Mouse (Mus musculus) embryonic facial prominence, embryonic 13.5 days (tissue): ENCODE measurements at regions not wholly inside any gene's neighbourhood (a gene's known extent, or its start where the extent isn't known, plus 50 kb on each side); places are given as distances from the start of the nearest gene placed in this dataset.

Source experiments
- ATAC-seq: fragments of 200-750 bp; cut with Nextera tagmentation; 2 replicates; pipeline ENCODE4 v1.8.0; 2017; ENCODE audit warnings: low read depth; ENCODE audit not compliant: insufficient number of reproducible peaks, insufficient read depth, low FRiP score, low TSS enrichment
- H3K27ac ChIP-seq: fragments of 300-500 bp; sonication (generic); 2 replicates; pipeline ENCODE4 v1.5.1; 2015; ENCODE audit warnings: moderate library complexity, mild to moderate bottlenecking, inconsistent platforms
- H3K27me3 ChIP-seq: fragments of 300-500 bp; sonication (generic); 2 replicates; pipeline ENCODE4 v1.6.1; 2015; ENCODE audit warnings: mild to moderate bottlenecking, inconsistent platforms
- H3K36me3 ChIP-seq: fragments of 300-500 bp; sonication (generic); 2 replicates; pipeline ENCODE4 v1.6.1; 2015; ENCODE audit warnings: mild to moderate bottlenecking, inconsistent platforms
- H3K4me1 ChIP-seq: fragments of 300-500 bp; sonication (generic); 2 replicates; pipeline ENCODE4 v1.6.1; 2015; ENCODE audit warnings: inconsistent platforms
- H3K4me2 ChIP-seq: fragments of 300-500 bp; sonication (generic); 2 replicates; pipeline ENCODE4 v1.6.1; 2015; ENCODE audit warnings: moderate library complexity, mild to moderate bottlenecking, inconsistent platforms
- H3K4me3 ChIP-seq: fragments of 300-500 bp; sonication (generic); 2 replicates; pipeline ENCODE4 v1.5.1; 2015; ENCODE audit warnings: mild to moderate bottlenecking, inconsistent platforms
- H3K9ac ChIP-seq: fragments of 300-500 bp; sonication (generic); 2 replicates; pipeline ENCODE4 v1.6.1; 2015; ENCODE audit warnings: mild to moderate bottlenecking, inconsistent platforms
- H3K9me3 ChIP-seq: fragments of 300-500 bp; sonication (generic); 2 replicates; pipeline ENCODE4 v1.6.1; 2016; ENCODE audit warnings: inconsistent platforms
- WGBS: fragments of 180-500 bp; shearing (Covaris S2); methylation state at CpG from one replicate; pipeline ENCODE4 v1.1.7; 2015; ENCODE audit warnings: mixed read lengths; 5-methylcytosine and 5-hydroxymethylcytosine counted together

DNA sequence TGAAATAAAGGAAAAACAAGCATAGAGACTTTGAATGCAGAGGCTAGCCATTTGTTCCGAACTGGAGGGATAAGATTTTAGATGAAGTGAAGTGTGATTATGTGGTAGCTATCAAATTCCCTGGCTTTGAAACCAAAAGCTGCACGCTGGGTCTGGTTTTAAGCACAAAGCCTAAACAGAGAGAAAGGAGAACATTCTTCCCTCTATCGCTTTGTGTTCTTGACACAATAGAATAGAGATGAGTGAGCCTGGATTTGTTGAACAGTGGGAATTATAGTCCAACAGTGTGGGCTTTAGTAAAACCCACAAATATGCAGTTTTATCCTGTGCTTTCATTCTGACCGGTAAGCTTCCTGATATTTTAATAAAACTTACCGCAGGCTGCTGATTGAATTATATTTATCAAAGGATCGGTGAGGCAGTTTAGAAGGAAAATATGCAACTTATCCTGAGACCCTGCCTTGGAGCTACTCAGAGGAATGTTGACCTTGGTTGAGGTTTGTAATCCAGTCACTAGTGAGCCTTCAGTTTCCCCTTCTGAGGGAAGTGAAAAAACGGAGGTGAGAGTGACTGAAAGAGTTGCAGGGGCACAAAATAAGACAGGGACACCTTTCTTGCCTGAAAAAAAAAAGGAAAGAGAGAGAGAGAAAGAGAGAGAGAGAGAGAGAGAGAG, 481.7 kb upstream of the Tenm4 start:
- ATAC-seq, result peak; percentile 62; the same call in 1 of the 2 replicates
- peak overlapping the region; percentile 34 for H3K4me3 ChIP-seq
- WGBS, result 6% methylated on average over 7 of the region's 7 CpGs

DNA sequence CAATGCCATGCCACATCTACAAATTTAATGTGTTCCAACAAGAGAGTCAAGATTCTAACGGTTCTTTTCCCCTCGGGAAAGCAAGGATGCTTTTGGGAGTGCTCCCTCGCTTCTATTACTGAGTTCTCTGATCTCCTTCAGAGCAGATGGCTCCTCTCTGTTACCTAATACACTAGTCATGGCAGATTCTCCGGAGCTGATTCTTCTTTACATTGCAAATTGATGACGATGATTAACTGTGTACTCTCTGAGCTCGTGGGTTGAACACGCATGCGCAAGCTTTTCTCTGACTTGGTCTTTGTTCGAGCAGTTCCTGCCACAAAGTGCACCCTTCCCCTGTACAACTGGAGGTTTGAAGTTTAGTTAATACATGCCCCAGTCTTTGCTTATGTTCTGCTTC, 471.5 kb upstream of the Tenm4 start:
- no peaks in the 10 kb centered on the region for H3K36me3 ChIP-seq
- H3K4me1 ChIP-seq, result no peaks in the 10 kb centered on the region
- H3K27me3 ChIP-seq, result no peaks in the 10 kb centered on the region
- ATAC-seq, result no peak
- H3K4me3 ChIP-seq, result no peak overlapping the region
- H3K27ac ChIP-seq, result no peak overlapping the region
- WGBS, result 65% methylated on average over 9 of the region's 9 CpGs
- H3K4me2 ChIP-seq, result no peak overlapping the region
- H3K9ac ChIP-seq, result no peak overlapping the region
- H3K9me3 ChIP-seq, result no peaks in the 10 kb centered on the region

More for the DNA sequence above, 481.7 kb upstream of the Tenm4 start:
- Histone ChIP-seq H3K9ac (0 out of 2 replicates have a peak overlapping the region, but pooled peaks have one; percentile 58), H3K4me2 (peak overlapping the region; percentile 64), H3K4me1 (peaks cover 17% of the 10 kb centered on the region), H3K36me3 (no peaks in the 10 kb centered on the region), H3K9me3 (no peaks in the 10 kb centered on the region), H3K27me3 (peaks cover 3% of the 10 kb centered on the region), H3K27ac (peak overlapping the region; percentile 22; the same call in 1 of the 2 replicates)

GRCm38 (mm10) chr7:95710088-95710487, 461.0 kb upstream of the Tenm4 start:
- Histone ChIP-seq H3K27me3 (no peaks in the 10 kb centered on the region), H3K36me3 (no peaks in the 10 kb centered on the region), H3K4me1 (no peaks in the 10 kb centered on the region), H3K4me2 (no peak overlapping the region), H3K9ac (no peak overlapping the region), H3K9me3 (no peaks in the 10 kb centered on the region), H3K27ac (no peak overlapping the region), H3K4me3 (no peak overlapping the region)
- WGBS, result 71% methylated on average over 7 of the region's 7 CpGs
- ATAC-seq, result no peak

DNA sequence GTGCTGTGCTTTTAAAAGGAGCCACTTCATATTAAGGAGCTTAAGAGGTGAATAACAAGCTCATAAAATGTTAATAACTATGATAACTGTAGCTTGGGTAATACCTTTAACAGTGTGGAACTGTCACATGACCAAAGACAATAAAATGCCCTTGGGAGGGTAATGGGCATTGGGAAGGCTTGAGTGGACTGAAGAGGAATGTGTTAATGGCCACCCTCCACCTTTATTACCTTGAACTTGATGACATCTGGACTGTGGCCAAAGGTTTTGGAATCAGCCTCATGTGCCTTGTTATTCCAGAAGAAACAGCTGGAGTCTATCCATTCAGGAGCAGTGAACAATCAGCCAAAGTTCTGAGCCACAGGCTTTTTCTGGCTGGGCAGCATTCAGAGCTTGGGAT, 451.0 kb upstream of the Tenm4 start:
- no peak for ATAC-seq

DNA sequence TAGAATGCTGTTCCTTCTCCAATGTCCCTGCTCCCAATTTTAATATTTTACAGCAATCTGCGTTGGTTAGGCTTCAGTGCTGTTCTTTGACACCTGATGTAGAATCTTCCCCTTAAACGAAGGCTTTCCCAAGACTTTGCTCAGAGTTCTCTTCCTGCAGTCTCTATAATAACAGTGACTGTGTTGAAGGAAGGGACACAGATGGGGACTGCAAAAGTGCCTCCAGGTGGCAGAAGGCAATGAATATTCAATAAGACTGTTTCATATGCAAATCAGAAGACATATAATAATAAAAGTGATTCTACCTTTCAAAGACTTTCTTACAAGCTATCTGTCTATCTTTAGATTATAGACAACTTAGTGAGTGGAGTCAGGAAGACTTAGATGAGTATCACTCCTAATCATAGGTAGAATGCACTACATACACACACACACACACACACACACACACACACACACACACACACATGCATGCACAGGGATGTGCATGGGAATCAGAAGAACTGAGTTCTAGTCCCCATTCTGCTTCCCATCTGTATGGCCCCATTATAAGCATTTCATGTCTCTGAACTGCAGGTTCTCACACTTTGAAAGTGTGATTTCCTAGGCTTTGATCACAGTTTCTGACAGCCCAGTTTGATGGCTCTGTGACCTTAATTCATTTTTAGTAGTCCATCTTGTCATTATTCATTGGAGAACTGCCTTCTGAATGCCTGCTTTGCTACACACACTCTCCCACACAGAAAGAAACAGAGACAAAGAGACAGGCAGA, 445.1 kb upstream of the Tenm4 start:
- 86% methylated on average over 2 of the region's 2 CpGs for WGBS
- H3K36me3 ChIP-seq, result no peaks in the 10 kb centered on the region
- H3K27me3 ChIP-seq, result no peaks in the 10 kb centered on the region
- no peak overlapping the region for H3K4me3 ChIP-seq
- H3K4me1 ChIP-seq, result no peaks in the 10 kb centered on the region
- ATAC-seq, result no peak
- no peak overlapping the region for H3K27ac ChIP-seq
- no peak overlapping the region for H3K4me2 ChIP-seq
- no peaks in the 10 kb centered on the region for H3K9me3 ChIP-seq
- H3K9ac ChIP-seq, result no peak overlapping the region

More for the DNA sequence above, 451.0 kb upstream of the Tenm4 start:
- H3K4me2 ChIP-seq, result no peak overlapping the region
- H3K27me3 ChIP-seq, result no peaks in the 10 kb centered on the region
- no peaks in the 10 kb centered on the region for H3K36me3 ChIP-seq
- no peaks in the 10 kb centered on the region for H3K4me1 ChIP-seq
- H3K9ac ChIP-seq, result no peak overlapping the region
- no peaks in the 10 kb centered on the region for H3K9me3 ChIP-seq
- H3K27ac ChIP-seq, result no peak overlapping the region
- H3K4me3 ChIP-seq, result no peak overlapping the region

DNA sequence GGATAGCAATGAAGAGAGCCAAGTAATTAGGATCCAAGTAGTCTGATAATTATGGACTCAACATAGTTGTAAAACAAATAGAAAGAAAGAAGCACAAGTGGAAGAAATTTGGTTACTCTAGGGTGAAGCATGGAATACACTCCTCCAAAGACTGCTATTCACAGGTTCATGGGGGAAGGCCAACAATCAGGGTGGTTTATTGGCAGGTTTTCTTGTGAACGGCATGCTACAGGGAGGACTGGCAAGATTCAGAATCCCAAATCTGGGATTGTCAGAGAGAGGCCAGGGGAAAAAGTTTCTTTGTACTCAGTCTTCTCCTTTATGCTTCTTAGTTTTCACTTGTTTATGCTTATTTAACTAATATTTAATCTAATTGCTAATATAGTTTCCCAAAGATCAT, 437.2 kb upstream of the Tenm4 start:
- no peak overlapping the region for H3K4me3 ChIP-seq
- no peaks in the 10 kb centered on the region for H3K36me3 ChIP-seq
- no peak overlapping the region for H3K9ac ChIP-seq
- H3K9me3 ChIP-seq, result no peaks in the 10 kb centered on the region
- no peaks in the 10 kb centered on the region for H3K27me3 ChIP-seq
- no peak for ATAC-seq
- H3K4me1 ChIP-seq, result peaks cover 6% of the 10 kb centered on the region; the same call in 1 of the 2 replicates
- 70% methylated on average over 1 of the region's 1 CpGs for WGBS
- no peak overlapping the region for H3K27ac ChIP-seq
- H3K4me2 ChIP-seq, result no peak overlapping the region

GRCm38 (mm10) chr7:95734587-95734986, 436.5 kb upstream of the Tenm4 start:
- H3K4me1 ChIP-seq, result peaks cover 6% of the 10 kb centered on the region; the same call in 1 of the 2 replicates
- no peaks in the 10 kb centered on the region for H3K9me3 ChIP-seq
- no peak overlapping the region for H3K4me2 ChIP-seq
- no peak overlapping the region for H3K9ac ChIP-seq
- no peak for ATAC-seq
- H3K36me3 ChIP-seq, result no peaks in the 10 kb centered on the region
- no peak overlapping the region for H3K27ac ChIP-seq
- 12% methylated on average over 5 of the region's 5 CpGs for WGBS
- H3K4me3 ChIP-seq, result no peak overlapping the region
- H3K27me3 ChIP-seq, result no peaks in the 10 kb centered on the region

DNA sequence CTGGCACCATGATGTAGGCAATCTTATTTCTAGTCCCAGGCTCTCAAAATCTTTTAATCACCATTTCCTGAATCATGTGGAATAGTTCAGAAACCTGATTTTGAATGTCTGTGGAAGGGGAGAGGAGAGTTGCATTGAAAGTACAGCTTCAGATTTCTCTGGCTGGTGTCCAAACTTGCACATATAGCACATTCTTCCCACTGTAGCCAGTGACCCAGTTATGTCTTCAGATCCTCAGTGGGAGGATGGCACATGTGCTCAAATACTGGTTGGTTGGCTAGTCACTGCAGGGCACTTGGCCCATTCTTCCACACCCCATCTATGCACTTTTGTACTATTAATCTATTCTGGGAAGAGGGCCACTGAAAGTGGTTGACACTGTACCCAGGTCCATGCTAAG, 434.3 kb upstream of the Tenm4 start:
- H3K4me3 ChIP-seq, result no peak overlapping the region
- H3K27ac ChIP-seq, result no peak overlapping the region
- H3K4me2 ChIP-seq, result no peak overlapping the region
- no peaks in the 10 kb centered on the region for H3K36me3 ChIP-seq
- ATAC-seq, result no peak
- H3K9ac ChIP-seq, result no peak overlapping the region
- H3K9me3 ChIP-seq, result no peaks in the 10 kb centered on the region
- H3K4me1 ChIP-seq, result peaks cover 6% of the 10 kb centered on the region; the same call in 1 of the 2 replicates
- H3K27me3 ChIP-seq, result no peaks in the 10 kb centered on the region

DNA sequence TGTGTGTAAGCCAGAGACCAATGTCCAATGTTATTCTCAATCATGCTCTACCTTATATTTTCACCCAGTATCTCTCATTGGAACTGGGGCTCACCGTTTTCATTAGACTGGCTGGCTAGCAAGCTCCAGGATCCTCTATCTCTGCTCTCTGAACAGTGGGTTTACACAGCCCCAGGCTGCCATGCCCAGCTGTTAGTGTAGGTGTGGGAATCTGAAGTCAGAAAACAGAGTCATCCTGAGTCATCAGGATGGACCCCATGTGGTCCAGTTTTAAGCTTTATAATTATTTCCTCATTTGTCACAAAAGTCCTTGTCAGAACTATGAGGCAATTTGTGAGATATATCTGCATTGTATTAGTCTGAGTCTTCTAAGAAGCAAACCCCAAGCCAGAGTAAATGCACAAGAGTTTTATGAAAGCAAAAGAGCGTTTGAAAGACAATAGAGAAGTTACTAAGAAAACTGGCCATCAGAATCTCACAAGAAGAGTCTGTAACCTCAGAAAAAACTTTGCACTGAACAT, 432.3 kb upstream of the Tenm4 start:
- ATAC-seq, result no peak
- Histone ChIP-seq H3K4me3 (no peak overlapping the region), H3K9ac (no peak overlapping the region), H3K27ac (no peak overlapping the region), H3K27me3 (no peaks in the 10 kb centered on the region), H3K4me2 (no peak overlapping the region), H3K36me3 (no peaks in the 10 kb centered on the region), H3K4me1 (peaks cover 6% of the 10 kb centered on the region; the same call in 1 of the 2 replicates), H3K9me3 (no peaks in the 10 kb centered on the region)
- WGBS, result 64% methylated on average over 2 of the region's 2 CpGs

DNA sequence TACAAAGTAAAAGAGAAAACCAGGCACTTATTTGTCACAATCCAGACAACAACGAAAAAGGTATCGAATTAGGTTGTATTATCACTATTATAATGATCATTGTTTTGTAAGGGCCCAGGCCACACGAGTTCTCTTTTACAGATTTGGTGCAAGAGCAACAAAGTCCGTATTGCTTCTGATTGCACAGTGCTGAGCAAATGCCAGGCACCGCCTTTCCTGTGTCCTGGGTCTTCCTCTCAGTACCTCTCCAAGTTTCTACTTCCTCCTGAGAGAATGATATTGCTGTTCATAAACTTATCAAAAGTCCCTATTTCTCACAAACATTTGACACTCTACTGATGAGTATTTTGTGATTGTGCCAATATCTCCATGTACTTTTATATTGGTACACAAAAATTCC, 431.3 kb upstream of the Tenm4 start:
- Histone ChIP-seq H3K4me3 (no peak overlapping the region), H3K9ac (no peak overlapping the region), H3K27ac (no peak overlapping the region), H3K4me2 (no peak overlapping the region), H3K4me1 (no peaks in the 10 kb centered on the region), H3K9me3 (no peaks in the 10 kb centered on the region), H3K27me3 (no peaks in the 10 kb centered on the region), H3K36me3 (no peaks in the 10 kb centered on the region)
- 85% methylated on average over 5 of the region's 5 CpGs for WGBS
- no peak for ATAC-seq

DNA sequence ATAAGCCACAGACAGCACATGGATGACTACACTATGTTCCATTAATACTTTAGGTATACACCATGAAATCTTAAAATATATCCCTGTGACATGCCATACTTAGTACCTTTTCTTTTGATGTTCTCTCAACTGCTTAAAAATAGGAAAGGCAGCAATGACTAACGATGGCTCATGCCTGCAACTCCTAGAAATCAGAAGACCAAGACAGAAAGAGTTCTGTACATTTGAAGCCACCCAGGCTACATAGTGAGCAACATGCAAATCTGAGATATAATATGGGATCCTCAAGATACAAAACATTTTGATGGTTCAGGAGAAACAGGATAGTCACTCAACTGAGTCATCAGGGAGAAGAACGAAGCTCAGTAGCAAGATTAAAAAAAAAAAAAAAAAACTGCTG, 412.7 kb upstream of the Tenm4 start:
- WGBS, result 83% methylated on average over 2 of the region's 2 CpGs
- Histone ChIP-seq H3K36me3 (no peaks in the 10 kb centered on the region), H3K27me3 (no peaks in the 10 kb centered on the region), H3K9ac (no peak overlapping the region), H3K4me2 (no peak overlapping the region), H3K4me1 (no peaks in the 10 kb centered on the region), H3K27ac (no peak overlapping the region), H3K9me3 (no peaks in the 10 kb centered on the region), H3K4me3 (no peak overlapping the region)
- no peak for ATAC-seq
